Mouse (Mus musculus) midbrain, embryonic 10.5 days (tissue): ENCODE results near the gene Atp6v0e2. TPM values are rescaled to one million over a fixed set of nuclear protein-coding genes. Genes with fewer than 3 reads are reported as not detected.

Experiments used
- DNase-seq: peaks from one replicate; pipeline ENCODE4 v3.0.0-alpha.2; 2017; ENCODE audit warnings: low spot score
- H3K27ac ChIP-seq: fragments of 300-500 bp; sonication (generic); replicated peaks from 2 replicates; pipeline ENCODE4 v1.5.1; 2016; ENCODE audit warnings: mild to moderate bottlenecking
- H3K27me3 ChIP-seq: fragments of 300-500 bp; sonication (generic); 2 replicates; pipeline ENCODE4 v1.6.1; 2016; ENCODE audit warnings: low read depth, mild to moderate bottlenecking; ENCODE audit not compliant: poor library complexity, severe bottlenecking
- H3K36me3 ChIP-seq: fragments of 300-500 bp; sonication (generic); 2 replicates; pipeline ENCODE4 v1.6.1; 2016; ENCODE audit warnings: mild to moderate bottlenecking, moderate library complexity
- H3K4me1 ChIP-seq: fragments of 300-500 bp; sonication (generic); 2 replicates; pipeline ENCODE4 v1.6.1; 2016
- H3K4me3 ChIP-seq: fragments of 300-500 bp; sonication (generic); 2 replicates; pipeline ENCODE4 v1.5.1; 2016; ENCODE audit warnings: mild to moderate bottlenecking, moderate library complexity
- H3K9me3 ChIP-seq: fragments of 300-500 bp; sonication (generic); replicated peaks from 2 replicates; pipeline ENCODE4 v1.6.1; 2016; ENCODE audit warnings: mild to moderate bottlenecking
- WGBS: fragments of 180-500 bp; shearing (Covaris S2); methylation state at CpG from one replicate; pipeline ENCODE4 v1.1.7; 2016; 5-methylcytosine and 5-hydroxymethylcytosine counted together
- polyA plus RNA-seq: library from polyadenylated mRNA; unstranded; fragments of >200 nt; fragmentation: Nextera tagmentation; extraction: Ambion mirVana; gene quantifications from 2 replicates; pipeline ENCODE4 v1.2.1, GENCODE M21; 2016

The Atp6v0e2 gene
- polyA plus RNA-seq, 1 experiment from 2014 or later = 59.0 TPM

GRCm38 (mm10) chr6:48527901-48528300 lies 9.5 kb upstream of the Atp6v0e2 start:
- no peak for DNase-seq
- peaks cover 19% of the 10 kb centered on the region; the same call in 1 of the 2 replicates for H3K36me3 ChIP-seq
- H3K27me3 ChIP-seq = no peaks in the 10 kb centered on the region
- H3K4me1 ChIP-seq = no peaks in the 10 kb centered on the region
- no peak overlapping the region for H3K27ac ChIP-seq
- H3K9me3 ChIP-seq = no peaks in the 10 kb centered on the region
- 79% methylated on average over 9 of the region's 9 CpGs for whole genome bisulfite sequencing
- H3K4me3 ChIP-seq = no peak overlapping the region

- Histone ChIP-seq H3K9me3 (no peaks in the 10 kb centered on the region), H3K27ac (no peak overlapping the region), H3K36me3 (peaks cover 19% of the 10 kb centered on the region; the same call in 1 of the 2 replicates), H3K27me3 (no peaks in the 10 kb centered on the region), H3K4me3 (no peak overlapping the region), H3K4me1 (no peaks in the 10 kb centered on the region)
- no peak for DNase-seq
- 77% methylated on average over 14 of the region's 14 CpGs for WGBS
These were observed 8.2 kb upstream of the Atp6v0e2 start for GRCm38 (mm10) chr6:48529261-48529660.

- Histone ChIP-seq H3K9me3 (no peaks in the 10 kb centered on the region), H3K4me1 (no peaks in the 10 kb centered on the region), H3K27ac (no peak overlapping the region), H3K27me3 (no peaks in the 10 kb centered on the region), H3K4me3 (no peak overlapping the region), H3K36me3 (peaks cover 19% of the 10 kb centered on the region; the same call in 1 of the 2 replicates)
- no peak for DNase-seq
- WGBS = 88% methylated on average over 16 of the region's 16 CpGs
These were observed 7.5 kb upstream of the Atp6v0e2 start for GRCm38 (mm10) chr6:48529871-48530440.

GRCm38 (mm10) chr6:48530862-48531261 lies 6.6 kb upstream of the Atp6v0e2 start:
- Histone ChIP-seq H3K27me3 (no peaks in the 10 kb centered on the region), H3K4me1 (no peaks in the 10 kb centered on the region), H3K9me3 (no peaks in the 10 kb centered on the region)

GRCm38 (mm10) chr6:48533475-48533874 lies 3.9 kb upstream of the Atp6v0e2 start:
- no peak overlapping the region for H3K27ac ChIP-seq
- no peaks in the 10 kb centered on the region for H3K27me3 ChIP-seq
- no peak overlapping the region for H3K4me3 ChIP-seq
- 82% methylated on average over 2 of the region's 2 CpGs for WGBS
- H3K4me1 ChIP-seq = peaks cover 15% of the 10 kb centered on the region
- no peaks in the 10 kb centered on the region for H3K9me3 ChIP-seq
- no peak for DNase-seq
- peaks cover 16% of the 10 kb centered on the region; the same call in 1 of the 2 replicates for H3K36me3 ChIP-seq

More at GRCm38 (mm10) chr6:48530862-48531261, 6.6 kb upstream of the Atp6v0e2 start:
- H3K36me3 ChIP-seq = peaks cover 18% of the 10 kb centered on the region; the same call in 1 of the 2 replicates
- DNase-seq = no peak
- 84% methylated on average over 2 of the region's 2 CpGs for WGBS
- no peak overlapping the region for H3K4me3 ChIP-seq
- H3K27ac ChIP-seq = no peak overlapping the region

- Histone ChIP-seq H3K4me1 (peaks cover 24% of the 10 kb centered on the region), H3K4me3 (no peak overlapping the region), H3K27me3 (no peaks in the 10 kb centered on the region), H3K27ac (no peak overlapping the region), H3K9me3 (no peaks in the 10 kb centered on the region), H3K36me3 (peaks cover 13% of the 10 kb centered on the region)
- DNase-seq = no peak
- 79% methylated on average over 8 of the region's 8 CpGs for WGBS
These were observed 2.5 kb upstream of the Atp6v0e2 start for GRCm38 (mm10) chr6:48534913-48535312.

- no peak for DNase-seq
- Histone ChIP-seq H3K4me3 (no peak overlapping the region), H3K36me3 (peaks cover 24% of the 10 kb centered on the region), H3K27ac (no peak overlapping the region), H3K4me1 (peaks cover 26% of the 10 kb centered on the region), H3K9me3 (no peaks in the 10 kb centered on the region), H3K27me3 (no peaks in the 10 kb centered on the region)
- WGBS = 76% methylated on average over 4 of the region's 4 CpGs
These were observed 1.3 kb upstream of the Atp6v0e2 start for GRCm38 (mm10) chr6:48536091-48536490.

GRCm38 (mm10) chr6:48538841-48539737 lies 1.7 kb downstream of the Atp6v0e2 start:
- peak; percentile 69 for DNase-seq
- no peaks in the 10 kb centered on the region for H3K27me3 ChIP-seq
- WGBS = 70% methylated on average over 5 of the region's 5 CpGs
- H3K4me3 ChIP-seq = peak overlapping the region; percentile 58; the same call in 1 of the 2 replicates
- H3K4me1 ChIP-seq = peaks cover 26% of the 10 kb centered on the region
- H3K36me3 ChIP-seq = peaks cover 29% of the 10 kb centered on the region
- no peaks in the 10 kb centered on the region for H3K9me3 ChIP-seq
- H3K27ac ChIP-seq = no peak overlapping the region; the same call in 1 of the 2 replicates

- Histone ChIP-seq H3K4me3 (no peak overlapping the region), H3K27me3 (no peaks in the 10 kb centered on the region), H3K9me3 (no peaks in the 10 kb centered on the region), H3K27ac (no peak overlapping the region), H3K4me1 (peaks cover 26% of the 10 kb centered on the region), H3K36me3 (peaks cover 29% of the 10 kb centered on the region)
- WGBS = 74% methylated on average over 5 of the region's 5 CpGs
- DNase-seq = no peak
These were observed 2.4 kb downstream of the Atp6v0e2 start for GRCm38 (mm10) chr6:48539860-48540259.

- Histone ChIP-seq H3K9me3 (no peaks in the 10 kb centered on the region), H3K36me3 (peaks cover 29% of the 10 kb centered on the region), H3K27ac (no peak overlapping the region), H3K27me3 (no peaks in the 10 kb centered on the region), H3K4me3 (no peak overlapping the region), H3K4me1 (peaks cover 26% of the 10 kb centered on the region)
- WGBS = 78% methylated on average over 3 of the region's 3 CpGs
- DNase-seq = no peak
These were observed 3.3 kb downstream of the Atp6v0e2 start for GRCm38 (mm10) chr6:48540721-48541120.

GRCm38 (mm10) chr6:48541560-48542450 lies 4.4 kb downstream of the Atp6v0e2 start:
- Histone ChIP-seq H3K4me3 (no peak overlapping the region), H3K4me1 (peaks cover 23% of the 10 kb centered on the region), H3K27ac (no peak overlapping the region), H3K36me3 (peaks cover 29% of the 10 kb centered on the region), H3K9me3 (no peaks in the 10 kb centered on the region), H3K27me3 (no peaks in the 10 kb centered on the region)
- peak; percentile 10 for DNase-seq
- WGBS = 61% methylated on average over 7 of the region's 7 CpGs

GRCm38 (mm10) chr6:48542631-48543030 lies 5.2 kb downstream of the Atp6v0e2 start:
- H3K27ac ChIP-seq = no peak overlapping the region
- WGBS = 92% methylated on average over 3 of the region's 3 CpGs

More at GRCm38 (mm10) chr6:48542631-48543030, 5.2 kb downstream of the Atp6v0e2 start:
- peaks cover 29% of the 10 kb centered on the region for H3K36me3 ChIP-seq
- H3K9me3 ChIP-seq = no peaks in the 10 kb centered on the region
- DNase-seq = peak; percentile 9
- H3K4me3 ChIP-seq = no peak overlapping the region
- H3K4me1 ChIP-seq = peaks cover 19% of the 10 kb centered on the region
- H3K27me3 ChIP-seq = no peaks in the 10 kb centered on the region
